Mouse (Mus musculus) heart, postnatal 4 days (tissue): ENCODE results near the gene Lysmd3. TPM values are rescaled to one million over a fixed set of nuclear protein-coding genes. Genes with fewer than 3 reads are reported as not detected.

Experiments used
- DNase-seq: peaks from one replicate; pipeline ENCODE4 v3.0.0; 2021
- total RNA-seq, 2 experiments: library from RNA; stranded (reverse); gene quantifications; 2 replicates each; pipeline ENCODE4 v1.2.3; 2021

Gene Lysmd3
- total RNA-seq, 2 experiments from 2014 or later = 15.9 to 20.3 TPM

- no peak for DNase-seq
Measured at GRCm38 (mm10) chr13:81675333-81675732, 17.9 kb downstream of the Lysmd3 start.

GRCm38 (mm10) chr13:81683107-81683506, 25.6 kb downstream of the Lysmd3 start:
- no peak for DNase-seq

- no peak for DNase-seq
Measured at GRCm38 (mm10) chr13:81684258-81684657, 26.8 kb downstream of the Lysmd3 start.

GRCm38 (mm10) chr13:81684884-81685283, 27.4 kb downstream of the Lysmd3 start:
- no peak for DNase-seq

- no peak for DNase-seq
Measured at GRCm38 (mm10) chr13:81689587-81689986, 32.1 kb downstream of the Lysmd3 start.

GRCm38 (mm10) chr13:81690477-81690876, 33.0 kb downstream of the Lysmd3 start:
- peak; percentile 9 for DNase-seq

GRCm38 (mm10) chr13:81691606-81692005, 34.1 kb downstream of the Lysmd3 start:
- peak; percentile 16 for DNase-seq

- DNase-seq = no peak
Measured at GRCm38 (mm10) chr13:81694446-81694845, 37.0 kb downstream of the Lysmd3 start.

GRCm38 (mm10) chr13:81703148-81703547, 45.7 kb downstream of the Lysmd3 start:
- DNase-seq = no peak

- no peak for DNase-seq
Measured at GRCm38 (mm10) chr13:81703621-81704020, 46.2 kb downstream of the Lysmd3 start.

- no peak for DNase-seq
Measured at GRCm38 (mm10) chr13:81706311-81706710, 48.8 kb downstream of the Lysmd3 start.

- DNase-seq = no peak
Measured at GRCm38 (mm10) chr13:81709805-81710204, 52.3 kb downstream of the Lysmd3 start.

GRCm38 (mm10) chr13:81710266-81710665, 52.8 kb downstream of the Lysmd3 start:
- no peak for DNase-seq

- peak; percentile 97 for DNase-seq
Measured at GRCm38 (mm10) chr13:81710775-81711545, 53.5 kb downstream of the Lysmd3 start, which contains the start of the genes Polr3g and Mblac2. Polr3g (minus strand) TSS chr13:81711013. Mblac2 (plus strand) TSS chr13:81711341.

- peak; percentile 5 for DNase-seq
Measured at GRCm38 (mm10) chr13:81711546-81712371, 54.3 kb downstream of the Lysmd3 start.

GRCm38 (mm10) chr13:81713896-81714295, 56.4 kb downstream of the Lysmd3 start:
- no peak for DNase-seq

Other genes with a start within 250 kb of the Lysmd3 start
- gene Adgrv1, start 24.5 kb upstream of the Lysmd3 start, total RNA-seq = 1 to 10 TPM; 1.5 to 2.0 TPM
- 1 to 10 TPM; 3.4 to 4.4 TPM for gene Polr3g, start 53.4 kb downstream of the Lysmd3 start, total RNA-seq
- 1 to 10 TPM; 2.4 to 3.0 TPM for gene Mblac2, start 53.7 kb downstream of the Lysmd3 start, total RNA-seq
- gene Cetn3, start 125.4 kb downstream of the Lysmd3 start, total RNA-seq = 100 to 1,000 TPM; 119 to 127 TPM